Mouse (Mus musculus): ENCODE measurements around the gene Lst1.

DNA sequence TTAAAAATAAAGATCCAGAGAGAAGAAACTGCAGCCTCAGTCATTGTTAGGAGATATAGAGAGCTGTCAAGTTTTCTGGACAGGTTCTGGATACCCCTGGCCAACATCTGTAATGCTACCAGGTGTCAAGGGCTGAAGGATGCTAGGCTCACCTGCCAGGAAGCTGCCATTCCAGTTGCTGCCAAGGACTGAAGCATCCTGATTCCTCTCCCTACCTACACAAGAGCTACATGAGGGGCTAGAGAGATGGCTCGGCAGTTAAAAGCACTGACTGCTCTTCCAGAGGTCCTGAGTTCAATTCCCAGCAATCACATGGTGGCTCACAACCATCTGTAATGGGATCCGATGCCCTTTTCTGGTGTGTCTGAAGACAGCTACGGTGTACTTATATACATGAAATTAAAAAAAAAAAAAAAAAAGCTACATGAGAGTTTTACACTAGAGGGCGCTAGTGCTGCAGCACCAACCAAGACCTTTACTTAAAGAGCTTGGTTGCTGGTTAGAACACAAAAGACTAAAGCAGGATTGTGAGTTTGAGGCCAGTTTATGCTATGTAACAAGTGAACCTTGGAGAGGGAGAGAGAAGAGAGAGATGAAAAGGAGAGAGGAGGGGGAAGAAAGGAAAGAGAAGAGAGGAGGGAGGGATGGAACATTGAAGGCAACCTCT, 19.6 kb downstream of the Lst1 start:
- no peak for TF ChIP-seq ZC3H11A (IDR thresholded peaks at IDR 0.05; ENCODE audit: borderline replicate concordance, low read depth, low read length)
- TF ChIP-seq ZNF384 (IDR thresholded peaks at IDR 0.05; ENCODE audit: low read depth, low read length), result peak; percentile 99
- TF ChIP-seq HCFC1 (IDR thresholded peaks at IDR 0.05; ENCODE audit: borderline replicate concordance, insufficient read depth, low read length), result no peak
- no peak for TF ChIP-seq MAFK (IDR thresholded peaks at IDR 0.05; ENCODE audit: insufficient read depth, low read depth, low read length)
